Mouse (Mus musculus) hindbrain, embryonic 13.5 days (tissue): ENCODE data around the gene Itga2. TPM values are rescaled to one million over a fixed set of nuclear protein-coding genes. Genes with fewer than 3 reads are reported as not detected.

Experiments
- ATAC-seq: fragments of 200-750 bp; cut with Nextera tagmentation; 2 replicates; pipeline ENCODE4 v1.8.0; 2017; ENCODE audit warnings: moderate TSS enrichment; ENCODE audit not compliant: low FRiP score
- H3K27ac ChIP-seq: fragments of 300-500 bp; sonication (generic); 2 replicates; pipeline ENCODE4 v1.5.1; 2015; ENCODE audit warnings: inconsistent platforms, mild to moderate bottlenecking, moderate library complexity
- H3K27me3 ChIP-seq: fragments of 300-500 bp; sonication (generic); 2 replicates; pipeline ENCODE4 v1.6.1; 2015; ENCODE audit warnings: mild to moderate bottlenecking, inconsistent platforms
- H3K36me3 ChIP-seq: fragments of 300-500 bp; sonication (generic); 2 replicates; pipeline ENCODE4 v1.6.1; 2015; ENCODE audit warnings: mild to moderate bottlenecking, inconsistent platforms
- H3K4me1 ChIP-seq: fragments of 300-500 bp; sonication (generic); replicated peaks from 2 replicates; pipeline ENCODE4 v1.6.1; 2015; ENCODE audit warnings: inconsistent platforms
- H3K4me2 ChIP-seq: fragments of 300-500 bp; sonication (generic); 2 replicates; pipeline ENCODE4 v1.6.1; 2015; ENCODE audit warnings: inconsistent platforms, mild to moderate bottlenecking, moderate library complexity
- H3K4me3 ChIP-seq: fragments of 300-500 bp; sonication (generic); 2 replicates; pipeline ENCODE4 v1.5.1; 2015; ENCODE audit warnings: mild to moderate bottlenecking, inconsistent platforms
- H3K9ac ChIP-seq: fragments of 300-500 bp; sonication (generic); 2 replicates; pipeline ENCODE4 v1.6.1; 2015; ENCODE audit warnings: mild to moderate bottlenecking, inconsistent platforms
- H3K9me3 ChIP-seq: fragments of 300-500 bp; sonication (generic); 2 replicates; pipeline ENCODE4 v1.6.1; 2016; ENCODE audit warnings: inconsistent platforms
- WGBS: fragments of 180-500 bp; shearing (Covaris S2); methylation state at CpG from one replicate; pipeline ENCODE4 v1.1.7; 2015; 5-methylcytosine and 5-hydroxymethylcytosine counted together
- polyA plus RNA-seq: library from polyadenylated mRNA; unstranded; fragments of >200 nt; fragmentation: Nextera tagmentation; extraction: Ambion mirVana; gene quantifications from 2 replicates; pipeline ENCODE4 v1.2.1, GENCODE M21; 2015

Itga2 gene
- polyA plus RNA-seq, 1 experiment from 2014 or later: 1.9 TPM

DNA sequence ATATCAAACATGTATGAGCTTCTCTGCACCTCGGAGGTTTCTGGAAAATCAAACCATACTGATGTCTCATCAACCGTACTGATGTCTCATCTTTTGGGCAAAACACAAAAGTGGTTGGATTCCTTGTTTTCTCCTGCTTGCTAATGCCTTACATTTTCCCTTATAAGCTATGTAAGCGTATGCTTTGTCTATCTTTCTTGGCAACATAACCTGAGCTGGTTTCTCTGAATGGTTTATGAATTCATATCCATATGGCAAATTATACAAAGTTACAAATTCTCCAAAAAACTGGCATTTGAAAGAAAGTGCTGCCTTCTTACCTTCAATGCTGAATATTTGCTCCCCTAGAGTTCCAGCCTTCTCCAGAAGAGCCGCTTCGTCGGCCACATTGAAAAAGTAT lies 57.2 kb downstream of the Itga2 start:
- H3K27me3 ChIP-seq: no peaks in the 10 kb centered on the region
- H3K4me1 ChIP-seq: no peaks in the 10 kb centered on the region
- no peak overlapping the region for H3K4me3 ChIP-seq
- H3K9ac ChIP-seq: no peak overlapping the region
- WGBS: 90% methylated on average over 6 of the region's 6 CpGs
- no peak for ATAC-seq
- H3K27ac ChIP-seq: no peak overlapping the region
- H3K4me2 ChIP-seq: no peak overlapping the region
- no peaks in the 10 kb centered on the region for H3K36me3 ChIP-seq
- no peaks in the 10 kb centered on the region for H3K9me3 ChIP-seq

GRCm38 (mm10) chr13:114857525-114857924 lies 74.4 kb downstream of the Itga2 start:
- H3K9ac ChIP-seq: no peak overlapping the region
- peaks cover 10% of the 10 kb centered on the region for H3K4me1 ChIP-seq
- no peaks in the 10 kb centered on the region for H3K36me3 ChIP-seq
- H3K27me3 ChIP-seq: no peaks in the 10 kb centered on the region
- no peak for ATAC-seq
- no peak overlapping the region for H3K27ac ChIP-seq
- H3K4me3 ChIP-seq: no peak overlapping the region
- WGBS: 87% methylated on average over 4 of the region's 4 CpGs
- no peaks in the 10 kb centered on the region for H3K9me3 ChIP-seq
- no peak overlapping the region for H3K4me2 ChIP-seq

GRCm38 (mm10) chr13:114856269-114856627 lies 75.7 kb downstream of the Itga2 start:
- ATAC-seq: no peak
- Histone ChIP-seq H3K4me1 (peaks cover 10% of the 10 kb centered on the region), H3K9ac (no peak overlapping the region), H3K4me3 (no peak overlapping the region), H3K4me2 (peak overlapping the region; percentile 43), H3K36me3 (no peaks in the 10 kb centered on the region), H3K27me3 (no peaks in the 10 kb centered on the region), H3K9me3 (no peaks in the 10 kb centered on the region), H3K27ac (no peak overlapping the region)
- WGBS: 24% methylated on average over 7 of the region's 7 CpGs

DNA sequence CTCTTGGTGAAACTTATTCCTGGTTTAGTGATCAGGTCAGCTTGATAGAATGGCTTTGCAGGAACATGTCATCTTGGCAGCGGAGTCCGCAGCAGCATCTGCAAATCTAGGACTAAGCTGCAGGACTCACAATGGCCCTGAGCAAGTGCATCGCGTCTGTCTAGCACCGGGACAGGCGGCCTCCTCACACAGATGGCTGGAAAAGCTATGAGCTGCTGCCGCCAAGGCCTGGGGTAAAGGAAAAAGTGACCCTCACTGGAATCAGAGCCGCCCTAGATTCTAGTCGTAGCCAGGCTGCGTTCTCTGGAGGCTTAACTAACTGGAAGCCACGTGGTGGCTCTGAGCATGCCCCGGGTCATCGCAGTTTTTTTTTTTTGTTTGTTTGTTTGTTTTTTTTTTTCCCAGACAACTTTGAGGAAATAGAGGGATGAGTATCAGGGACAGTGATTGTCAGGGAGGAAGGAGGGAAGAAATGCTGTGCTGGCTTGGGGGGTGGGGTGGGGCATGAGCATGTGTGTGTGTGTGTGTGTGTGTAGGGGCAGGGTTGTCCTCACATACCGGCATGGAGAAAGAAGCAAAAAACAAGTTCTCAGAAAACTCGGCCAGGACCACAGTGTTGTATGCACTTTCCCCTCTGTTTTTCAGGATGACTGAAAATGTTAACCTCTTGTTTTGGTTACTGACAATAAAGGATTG lies 76.2 kb downstream of the Itga2 start:
- H3K4me2 ChIP-seq: peak overlapping the region; percentile 43
- H3K4me1 ChIP-seq: peaks cover 10% of the 10 kb centered on the region
- 0 out of 2 replicates have a peak overlapping the region, but pooled peaks have one; percentile 19 for H3K9ac ChIP-seq
- H3K27me3 ChIP-seq: no peaks in the 10 kb centered on the region
- no peaks in the 10 kb centered on the region for H3K9me3 ChIP-seq
- no peak for ATAC-seq
- H3K4me3 ChIP-seq: peak overlapping the region; percentile 11; the same call in 1 of the 2 replicates
- H3K27ac ChIP-seq: no peak overlapping the region
- 25% methylated on average over 15 of the region's 15 CpGs for WGBS
- H3K36me3 ChIP-seq: no peaks in the 10 kb centered on the region

- Histone ChIP-seq H3K4me3 (no peak overlapping the region), H3K9me3 (no peaks in the 10 kb centered on the region), H3K4me2 (no peak overlapping the region), H3K27me3 (no peaks in the 10 kb centered on the region), H3K4me1 (peaks cover 10% of the 10 kb centered on the region), H3K36me3 (no peaks in the 10 kb centered on the region), H3K9ac (no peak overlapping the region), H3K27ac (no peak overlapping the region)
- 94% methylated on average over 3 of the region's 3 CpGs for WGBS
- ATAC-seq: no peak
These were observed 77.5 kb downstream of the Itga2 start for GRCm38 (mm10) chr13:114854428-114854827.

DNA sequence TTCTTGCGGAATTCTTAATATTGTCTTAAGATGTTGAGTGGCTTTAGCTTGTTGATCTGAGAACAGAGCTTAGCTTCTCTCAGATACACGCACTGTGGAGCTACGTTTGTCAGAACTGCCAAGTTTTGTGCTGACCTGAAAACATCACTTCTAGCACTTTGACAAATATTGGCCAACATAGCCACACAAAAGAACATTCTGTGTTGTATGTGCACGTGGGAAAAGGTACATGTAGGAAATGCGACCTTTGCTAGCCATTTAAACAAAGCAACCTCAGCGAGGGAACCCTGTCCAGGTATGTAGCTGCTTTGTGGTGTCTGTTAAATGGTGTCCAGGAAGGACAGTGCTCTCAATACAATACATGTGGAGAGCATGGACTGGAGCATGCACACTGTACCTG lies 77.9 kb downstream of the Itga2 start:
- H3K27ac ChIP-seq: no peak overlapping the region
- ATAC-seq: no peak
- H3K36me3 ChIP-seq: no peaks in the 10 kb centered on the region
- no peaks in the 10 kb centered on the region for H3K9me3 ChIP-seq
- no peak overlapping the region for H3K9ac ChIP-seq
- peaks cover 10% of the 10 kb centered on the region for H3K4me1 ChIP-seq
- H3K4me2 ChIP-seq: no peak overlapping the region
- H3K27me3 ChIP-seq: no peaks in the 10 kb centered on the region
- H3K4me3 ChIP-seq: no peak overlapping the region
- 94% methylated on average over 6 of the region's 6 CpGs for WGBS

DNA sequence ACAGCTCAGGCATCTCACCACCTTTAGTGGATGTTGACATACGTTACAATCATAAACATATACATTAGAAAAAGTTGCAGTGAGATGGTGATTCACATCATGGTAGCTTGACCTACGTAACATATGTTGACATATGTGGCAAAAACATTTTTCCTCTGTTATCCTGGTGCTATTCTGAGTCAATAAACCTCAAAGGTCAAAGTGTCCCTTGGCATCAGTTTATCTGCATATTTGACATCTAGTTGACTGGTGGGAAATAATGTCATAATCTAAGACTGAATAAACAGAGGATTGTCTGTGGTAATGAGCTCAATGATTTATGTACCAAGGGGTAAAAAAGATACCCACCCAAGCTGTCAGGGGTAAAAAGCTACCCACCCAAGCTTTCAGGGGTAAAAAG lies 78.7 kb downstream of the Itga2 start:
- no peak for ATAC-seq

GRCm38 (mm10) chr13:114852264-114853111 lies 79.4 kb downstream of the Itga2 start:
- Histone ChIP-seq H3K27ac (no peak overlapping the region), H3K4me2 (no peak overlapping the region), H3K4me3 (no peak overlapping the region), H3K36me3 (no peaks in the 10 kb centered on the region), H3K4me1 (peaks cover 10% of the 10 kb centered on the region), H3K9ac (no peak overlapping the region), H3K27me3 (no peaks in the 10 kb centered on the region), H3K9me3 (no peaks in the 10 kb centered on the region)
- WGBS: 52% methylated on average over 6 of the region's 6 CpGs
- ATAC-seq: no peak

More for the DNA sequence above, 78.7 kb downstream of the Itga2 start:
- Histone ChIP-seq H3K4me3 (no peak overlapping the region), H3K27me3 (no peaks in the 10 kb centered on the region), H3K9ac (no peak overlapping the region), H3K4me1 (peaks cover 10% of the 10 kb centered on the region), H3K27ac (no peak overlapping the region), H3K36me3 (no peaks in the 10 kb centered on the region), H3K4me2 (no peak overlapping the region), H3K9me3 (no peaks in the 10 kb centered on the region)
- WGBS: 94% methylated on average over 2 of the region's 2 CpGs

DNA sequence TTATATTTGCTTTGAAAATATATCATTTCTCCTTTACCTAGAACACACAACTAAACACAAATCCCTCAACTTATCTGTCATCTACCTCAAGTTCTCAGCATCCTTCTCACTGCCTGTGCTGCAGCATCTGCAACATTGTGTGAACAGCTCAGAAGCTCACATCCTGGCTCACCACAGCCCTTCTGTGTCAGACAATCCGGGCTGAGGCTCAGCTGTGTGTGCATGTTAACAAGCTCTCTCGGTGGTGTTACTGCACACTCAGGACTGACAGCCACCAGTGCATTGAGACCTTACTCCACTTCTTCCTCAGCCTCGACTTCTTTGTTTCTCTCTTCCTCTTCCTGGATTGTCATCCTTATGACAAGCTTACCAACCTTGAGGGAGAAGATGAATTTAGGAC lies 83.0 kb downstream of the Itga2 start:
- Histone ChIP-seq H3K36me3 (no peaks in the 10 kb centered on the region), H3K4me1 (no peaks in the 10 kb centered on the region), H3K4me2 (no peak overlapping the region), H3K9ac (no peak overlapping the region), H3K27ac (no peak overlapping the region), H3K27me3 (no peaks in the 10 kb centered on the region), H3K9me3 (no peaks in the 10 kb centered on the region), H3K4me3 (no peak overlapping the region)
- WGBS: 71% methylated on average over 3 of the region's 3 CpGs
- ATAC-seq: no peak

DNA sequence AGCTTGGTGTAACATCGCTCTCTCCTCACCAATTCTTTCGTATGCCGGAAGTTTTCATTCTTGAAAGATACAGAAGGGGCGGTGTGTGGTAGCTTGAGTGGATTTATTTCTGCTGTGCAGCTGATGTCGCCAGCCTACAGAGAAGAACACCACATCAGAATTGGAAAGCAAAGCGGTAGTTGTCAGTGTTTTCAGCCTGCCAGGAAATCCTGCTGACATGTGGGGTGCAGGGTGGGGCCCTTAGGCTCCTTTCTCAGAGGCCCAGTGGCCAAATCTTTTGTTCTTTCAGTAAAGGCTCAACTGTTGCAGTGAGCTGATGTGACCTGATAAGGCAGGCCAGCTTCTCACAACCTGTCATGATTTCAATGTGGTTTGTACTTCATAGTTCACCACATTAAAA lies 86.1 kb downstream of the Itga2 start:
- Histone ChIP-seq H3K9ac (no peak overlapping the region), H3K36me3 (no peaks in the 10 kb centered on the region), H3K4me2 (no peak overlapping the region), H3K4me1 (no peaks in the 10 kb centered on the region), H3K4me3 (no peak overlapping the region), H3K27ac (no peak overlapping the region), H3K9me3 (no peaks in the 10 kb centered on the region), H3K27me3 (no peaks in the 10 kb centered on the region)
- no peak for ATAC-seq
- WGBS: 92% methylated on average over 6 of the region's 6 CpGs

GRCm38 (mm10) chr13:114843318-114843717 lies 88.6 kb downstream of the Itga2 start:
- 83% methylated on average over 1 of the region's 1 CpGs for WGBS
- Histone ChIP-seq H3K9ac (no peak overlapping the region), H3K27ac (no peak overlapping the region), H3K36me3 (no peaks in the 10 kb centered on the region), H3K4me3 (no peak overlapping the region), H3K27me3 (no peaks in the 10 kb centered on the region), H3K4me2 (no peak overlapping the region), H3K9me3 (no peaks in the 10 kb centered on the region), H3K4me1 (peaks cover 3% of the 10 kb centered on the region; the same call in 1 of the 2 replicates)
- no peak for ATAC-seq

DNA sequence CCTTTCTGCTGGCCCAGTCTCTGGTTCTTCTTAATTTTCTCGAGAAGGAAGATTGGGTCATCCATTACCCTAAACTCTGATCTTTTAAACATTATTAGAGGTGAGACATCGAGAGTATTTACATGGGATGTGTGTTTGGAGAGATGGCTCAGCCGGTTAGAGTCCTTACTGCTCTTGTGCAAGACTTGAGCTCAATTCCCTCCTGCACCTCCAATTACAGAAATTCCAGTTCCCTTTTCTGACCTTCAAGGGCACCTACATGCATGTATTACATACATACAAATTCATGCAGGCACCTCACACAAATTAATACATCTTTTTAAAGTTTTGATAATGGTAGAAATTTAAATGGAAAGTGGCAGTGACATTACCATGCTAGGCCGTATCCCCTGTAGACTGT lies 91.4 kb downstream of the Itga2 start:
- no peak for ATAC-seq
- no peak overlapping the region for H3K9ac ChIP-seq
- no peak overlapping the region for H3K4me2 ChIP-seq
- 91% methylated on average over 4 of the region's 4 CpGs for WGBS
- H3K4me3 ChIP-seq: no peak overlapping the region
- no peaks in the 10 kb centered on the region for H3K36me3 ChIP-seq
- H3K4me1 ChIP-seq: peaks cover 4% of the 10 kb centered on the region; the same call in 1 of the 2 replicates
- no peaks in the 10 kb centered on the region for H3K27me3 ChIP-seq
- no peaks in the 10 kb centered on the region for H3K9me3 ChIP-seq
- no peak overlapping the region for H3K27ac ChIP-seq
